Mouse (Mus musculus): Measurements from ENCODE around the gene Sema3b. TPM values are rescaled to one million over a fixed set of nuclear protein-coding genes. Genes with fewer than 3 reads are reported as not detected.
A peak's percentile ranks its signal among the peaks of the same experiment; 100 is the strongest.

Gene Sema3b
- polyA plus RNA-seq, 1 experiment from 2014 or later, result 9.5 TPM

GRCm38 (mm10) chr9:107634406-107635278 lies 25.6 kb upstream of the Sema3b start:
- no peaks in the 10 kb centered on the region for H3K9me3 ChIP-seq (ENCODE audit: control insufficient read depth, low read length)
- peak overlapping the region; percentile 88 for H3K4me3 ChIP-seq (ENCODE audit: low read length)
- H3K9ac ChIP-seq (ENCODE audit: low read depth, low read length), result peak overlapping the region; percentile 93
- H3K4me1 ChIP-seq (ENCODE audit: control insufficient read depth, insufficient read depth, low read length), result peaks cover 46% of the 10 kb centered on the region
- peaks cover 9% of the 10 kb centered on the region; the same call in 1 of the 2 replicates for H3K36me3 ChIP-seq (ENCODE audit: control insufficient read depth, insufficient read depth, low read length)
- WGBS, result 2% methylated on average over 35 of the region's 35 CpGs
- peak overlapping the region; percentile 73 for H3K27ac ChIP-seq (ENCODE audit: low read depth, low read length)
- ATAC-seq (ENCODE audit: low FRiP score, low TSS enrichment), result no peak
- peak overlapping the region; percentile 75 for H3K4me2 ChIP-seq (replicated peaks; ENCODE audit: low read depth, low read length)
- no peaks in the 10 kb centered on the region for H3K27me3 ChIP-seq (ENCODE audit: control insufficient read depth, insufficient read depth, low read length)

- Histone ChIP-seq H3K27ac (ENCODE audit: low read depth, low read length) (peak overlapping the region; percentile 73), H3K36me3 (ENCODE audit: control insufficient read depth, insufficient read depth, low read length) (peaks cover 10% of the 10 kb centered on the region; the same call in 1 of the 2 replicates), H3K9ac (ENCODE audit: low read depth, low read length) (peak overlapping the region; percentile 93), H3K27me3 (ENCODE audit: control insufficient read depth, insufficient read depth, low read length) (no peaks in the 10 kb centered on the region), H3K9me3 (ENCODE audit: control insufficient read depth, low read length) (no peaks in the 10 kb centered on the region), H3K4me2 (replicated peaks; ENCODE audit: low read depth, low read length) (peak overlapping the region; percentile 75), H3K4me3 (ENCODE audit: low read length) (peak overlapping the region; percentile 88), H3K4me1 (ENCODE audit: control insufficient read depth, insufficient read depth, low read length) (peaks cover 54% of the 10 kb centered on the region)
- WGBS, result 1% methylated on average over 15 of the region's 15 CpGs
- no peak for ATAC-seq (ENCODE audit: low FRiP score, low TSS enrichment)
These were observed 24.8 kb upstream of the Sema3b start for GRCm38 (mm10) chr9:107633661-107634405.

- Histone ChIP-seq H3K4me2 (replicated peaks; ENCODE audit: low read depth, low read length) (peak overlapping the region; percentile 75), H3K4me1 (ENCODE audit: control insufficient read depth, insufficient read depth, low read length) (peaks cover 61% of the 10 kb centered on the region), H3K9me3 (ENCODE audit: control insufficient read depth, low read length) (no peaks in the 10 kb centered on the region), H3K27me3 (ENCODE audit: control insufficient read depth, insufficient read depth, low read length) (no peaks in the 10 kb centered on the region), H3K36me3 (ENCODE audit: control insufficient read depth, insufficient read depth, low read length) (peaks cover 15% of the 10 kb centered on the region; the same call in 1 of the 2 replicates), H3K9ac (ENCODE audit: low read depth, low read length) (peak overlapping the region; percentile 93), H3K4me3 (ENCODE audit: low read length) (peak overlapping the region; percentile 88), H3K27ac (ENCODE audit: low read depth, low read length) (peak overlapping the region; percentile 73)
- WGBS, result 1% methylated on average over 33 of the region's 33 CpGs
- ATAC-seq (ENCODE audit: low FRiP score, low TSS enrichment), result peak; percentile 13; the same call in 1 of the 2 replicates
These were observed 24.1 kb upstream of the Sema3b start for GRCm38 (mm10) chr9:107633091-107633660.

- Histone ChIP-seq H3K27me3 (ENCODE audit: control insufficient read depth, insufficient read depth, low read length) (no peaks in the 10 kb centered on the region), H3K27ac (ENCODE audit: low read depth, low read length) (peak overlapping the region; percentile 73), H3K4me3 (ENCODE audit: low read length) (peak overlapping the region; percentile 88), H3K36me3 (ENCODE audit: control insufficient read depth, insufficient read depth, low read length) (peaks cover 15% of the 10 kb centered on the region; the same call in 1 of the 2 replicates), H3K9me3 (ENCODE audit: control insufficient read depth, low read length) (no peaks in the 10 kb centered on the region), H3K4me2 (replicated peaks; ENCODE audit: low read depth, low read length) (peak overlapping the region; percentile 75), H3K9ac (ENCODE audit: low read depth, low read length) (peak overlapping the region; percentile 93), H3K4me1 (ENCODE audit: control insufficient read depth, insufficient read depth, low read length) (peaks cover 68% of the 10 kb centered on the region)
- 76% methylated on average over 6 of the region's 6 CpGs for WGBS
- ATAC-seq (ENCODE audit: low FRiP score, low TSS enrichment), result no peak
These were observed 23.4 kb upstream of the Sema3b start for GRCm38 (mm10) chr9:107632478-107632877.

- Histone ChIP-seq H3K9me3 (ENCODE audit: control insufficient read depth, low read length) (no peaks in the 10 kb centered on the region), H3K4me2 (replicated peaks; ENCODE audit: low read depth, low read length) (peak overlapping the region; percentile 75), H3K4me3 (ENCODE audit: low read length) (no peak overlapping the region), H3K27ac (ENCODE audit: low read depth, low read length) (peak overlapping the region; percentile 49), H3K36me3 (ENCODE audit: control insufficient read depth, insufficient read depth, low read length) (peaks cover 15% of the 10 kb centered on the region; the same call in 1 of the 2 replicates), H3K9ac (ENCODE audit: low read depth, low read length) (0 out of 2 replicates have a peak overlapping the region, but pooled peaks have one; percentile 20), H3K4me1 (ENCODE audit: control insufficient read depth, insufficient read depth, low read length) (peaks cover 70% of the 10 kb centered on the region), H3K27me3 (ENCODE audit: control insufficient read depth, insufficient read depth, low read length) (no peaks in the 10 kb centered on the region)
- WGBS, result 89% methylated on average over 8 of the region's 8 CpGs
- no peak for ATAC-seq (ENCODE audit: low FRiP score, low TSS enrichment)
These were observed 22.8 kb upstream of the Sema3b start for GRCm38 (mm10) chr9:107631861-107632260.

GRCm38 (mm10) chr9:107631311-107631826 lies 22.3 kb upstream of the Sema3b start:
- WGBS, result 72% methylated on average over 9 of the region's 9 CpGs
- 0 out of 2 replicates have a peak overlapping the region, but pooled peaks have one; percentile 44 for H3K9ac ChIP-seq (ENCODE audit: low read depth, low read length)
- H3K27me3 ChIP-seq (ENCODE audit: control insufficient read depth, insufficient read depth, low read length), result no peaks in the 10 kb centered on the region
- H3K27ac ChIP-seq (ENCODE audit: low read depth, low read length), result peak overlapping the region; percentile 49
- peaks cover 71% of the 10 kb centered on the region for H3K4me1 ChIP-seq (ENCODE audit: control insufficient read depth, insufficient read depth, low read length)
- no peak overlapping the region; the same call in 1 of the 2 replicates for H3K4me2 ChIP-seq (replicated peaks; ENCODE audit: low read depth, low read length)
- no peak overlapping the region for H3K4me3 ChIP-seq (ENCODE audit: low read length)
- no peak for ATAC-seq (ENCODE audit: low FRiP score, low TSS enrichment)
- peaks cover 15% of the 10 kb centered on the region; the same call in 1 of the 2 replicates for H3K36me3 ChIP-seq (ENCODE audit: control insufficient read depth, insufficient read depth, low read length)
- no peaks in the 10 kb centered on the region for H3K9me3 ChIP-seq (ENCODE audit: control insufficient read depth, low read length)

- 17% methylated on average over 4 of the region's 4 CpGs for WGBS
- Histone ChIP-seq H3K36me3 (ENCODE audit: control insufficient read depth, insufficient read depth, low read length) (peaks cover 17% of the 10 kb centered on the region), H3K27me3 (ENCODE audit: control insufficient read depth, insufficient read depth, low read length) (no peaks in the 10 kb centered on the region), H3K9ac (ENCODE audit: low read depth, low read length) (peak overlapping the region; percentile 44), H3K9me3 (ENCODE audit: control insufficient read depth, low read length) (no peaks in the 10 kb centered on the region), H3K4me1 (ENCODE audit: control insufficient read depth, insufficient read depth, low read length) (peaks cover 65% of the 10 kb centered on the region), H3K27ac (ENCODE audit: low read depth, low read length) (peak overlapping the region; percentile 86), H3K4me3 (ENCODE audit: low read length) (no peak overlapping the region), H3K4me2 (replicated peaks; ENCODE audit: low read depth, low read length) (peak overlapping the region; percentile 32)
- no peak for ATAC-seq (ENCODE audit: low FRiP score, low TSS enrichment)
These were observed 21.5 kb upstream of the Sema3b start for GRCm38 (mm10) chr9:107630576-107630975.

GRCm38 (mm10) chr9:107629901-107630425 lies 20.9 kb upstream of the Sema3b start:
- Histone ChIP-seq H3K4me1 (ENCODE audit: control insufficient read depth, insufficient read depth, low read length) (peaks cover 65% of the 10 kb centered on the region), H3K27ac (ENCODE audit: low read depth, low read length) (peak overlapping the region; percentile 86), H3K4me3 (ENCODE audit: low read length) (no peak overlapping the region), H3K4me2 (replicated peaks; ENCODE audit: low read depth, low read length) (peak overlapping the region; percentile 32), H3K27me3 (ENCODE audit: control insufficient read depth, insufficient read depth, low read length) (no peaks in the 10 kb centered on the region), H3K36me3 (ENCODE audit: control insufficient read depth, insufficient read depth, low read length) (peaks cover 22% of the 10 kb centered on the region), H3K9me3 (ENCODE audit: control insufficient read depth, low read length) (no peaks in the 10 kb centered on the region), H3K9ac (ENCODE audit: low read depth, low read length) (peak overlapping the region; percentile 44)
- 19% methylated on average over 14 of the region's 14 CpGs for WGBS
- ATAC-seq (ENCODE audit: low FRiP score, low TSS enrichment), result no peak
